Mouse (Mus musculus): ENCODE results near the gene Myod1. TPM values are rescaled to one million over a fixed set of nuclear protein-coding genes. Genes with fewer than 3 reads are reported as not detected.
A peak's percentile ranks its signal among the peaks of the same experiment; 100 is the strongest.

Gene Myod1
- polyA plus RNA-seq, 1 experiment from 2014 or later, result 0.14 TPM

- Histone ChIP-seq H3K4me1 (replicated peaks; ENCODE audit: control insufficient read depth, insufficient read depth, low read length) (peaks cover 4% of the 10 kb centered on the region), H3K36me3 (ENCODE audit: control insufficient read depth, insufficient read depth) (no peaks in the 10 kb centered on the region), H3K27ac (ENCODE audit: low read length) (no peak overlapping the region), H3K9me3 (ENCODE audit: control insufficient read depth, low read length) (no peaks in the 10 kb centered on the region), H3K27me3 (replicated peaks; ENCODE audit: control insufficient read depth, insufficient read depth, low read length) (peaks cover 30% of the 10 kb centered on the region), H3K4me3 (replicated peaks; ENCODE audit: low read length) (no peak overlapping the region), H3K4me2 (ENCODE audit: low read length) (no peak overlapping the region), H3K9ac (replicated peaks; ENCODE audit: low read depth, low read length) (no peak overlapping the region)
- WGBS, result 74% methylated on average over 2 of the region's 2 CpGs
- no peak for ATAC-seq
Measured at GRCm38 (mm10) chr7:46352748-46353147, 23.5 kb upstream of the Myod1 start.

- no peak overlapping the region for H3K9ac ChIP-seq (replicated peaks; ENCODE audit: low read depth, low read length)
- 62% methylated on average over 8 of the region's 8 CpGs for WGBS
- H3K4me2 ChIP-seq (ENCODE audit: low read length), result no peak overlapping the region
- H3K27me3 ChIP-seq (replicated peaks; ENCODE audit: control insufficient read depth, insufficient read depth, low read length), result peaks cover 25% of the 10 kb centered on the region
- H3K27ac ChIP-seq (ENCODE audit: low read length), result no peak overlapping the region
- ATAC-seq, result no peak
- no peaks in the 10 kb centered on the region for H3K9me3 ChIP-seq (ENCODE audit: control insufficient read depth, low read length)
- H3K4me3 ChIP-seq (replicated peaks; ENCODE audit: low read length), result no peak overlapping the region
- H3K4me1 ChIP-seq (replicated peaks; ENCODE audit: control insufficient read depth, insufficient read depth, low read length), result peaks cover 4% of the 10 kb centered on the region
- no peaks in the 10 kb centered on the region for H3K36me3 ChIP-seq (ENCODE audit: control insufficient read depth, insufficient read depth)
Measured at GRCm38 (mm10) chr7:46353216-46353615, 23.1 kb upstream of the Myod1 start.

- H3K4me3 ChIP-seq (replicated peaks; ENCODE audit: low read length), result no peak overlapping the region
- no peak overlapping the region for H3K27ac ChIP-seq (ENCODE audit: low read length)
- no peak overlapping the region for H3K4me2 ChIP-seq (ENCODE audit: low read length)
- 65% methylated on average over 4 of the region's 4 CpGs for WGBS
- no peak overlapping the region for H3K9ac ChIP-seq (replicated peaks; ENCODE audit: low read depth, low read length)
- H3K36me3 ChIP-seq (ENCODE audit: control insufficient read depth, insufficient read depth), result no peaks in the 10 kb centered on the region
- H3K27me3 ChIP-seq (replicated peaks; ENCODE audit: control insufficient read depth, insufficient read depth, low read length), result peaks cover 20% of the 10 kb centered on the region
- no peaks in the 10 kb centered on the region for H3K9me3 ChIP-seq (ENCODE audit: control insufficient read depth, low read length)
- H3K4me1 ChIP-seq (replicated peaks; ENCODE audit: control insufficient read depth, insufficient read depth, low read length), result peaks cover 1% of the 10 kb centered on the region
- ATAC-seq, result no peak
Measured at GRCm38 (mm10) chr7:46353875-46354274, 22.4 kb upstream of the Myod1 start.

GRCm38 (mm10) chr7:46361776-46362175 is 14.5 kb upstream of the Myod1 start:
- Histone ChIP-seq H3K4me2 (ENCODE audit: low read length) (no peak overlapping the region), H3K36me3 (ENCODE audit: control insufficient read depth, insufficient read depth) (no peaks in the 10 kb centered on the region), H3K9me3 (ENCODE audit: control insufficient read depth, low read length) (no peaks in the 10 kb centered on the region), H3K4me1 (replicated peaks; ENCODE audit: control insufficient read depth, insufficient read depth, low read length) (no peaks in the 10 kb centered on the region), H3K4me3 (replicated peaks; ENCODE audit: low read length) (no peak overlapping the region), H3K9ac (replicated peaks; ENCODE audit: low read depth, low read length) (no peak overlapping the region), H3K27ac (ENCODE audit: low read length) (no peak overlapping the region), H3K27me3 (replicated peaks; ENCODE audit: control insufficient read depth, insufficient read depth, low read length) (no peaks in the 10 kb centered on the region)
- no peak for ATAC-seq

GRCm38 (mm10) chr7:46364154-46364553 is 12.1 kb upstream of the Myod1 start:
- H3K4me1 ChIP-seq (replicated peaks; ENCODE audit: control insufficient read depth, insufficient read depth, low read length), result no peaks in the 10 kb centered on the region
- 46% methylated on average over 5 of the region's 5 CpGs for WGBS
- no peaks in the 10 kb centered on the region for H3K9me3 ChIP-seq (ENCODE audit: control insufficient read depth, low read length)
- no peak overlapping the region for H3K9ac ChIP-seq (replicated peaks; ENCODE audit: low read depth, low read length)
- no peak for ATAC-seq
- no peak overlapping the region for H3K4me3 ChIP-seq (replicated peaks; ENCODE audit: low read length)
- no peak overlapping the region for H3K27ac ChIP-seq (ENCODE audit: low read length)
- H3K4me2 ChIP-seq (ENCODE audit: low read length), result no peak overlapping the region
- no peaks in the 10 kb centered on the region for H3K36me3 ChIP-seq (ENCODE audit: control insufficient read depth, insufficient read depth)
- no peaks in the 10 kb centered on the region for H3K27me3 ChIP-seq (replicated peaks; ENCODE audit: control insufficient read depth, insufficient read depth, low read length)

- ATAC-seq, result no peak
- H3K9ac ChIP-seq (replicated peaks; ENCODE audit: low read depth, low read length), result no peak overlapping the region
- no peaks in the 10 kb centered on the region for H3K27me3 ChIP-seq (replicated peaks; ENCODE audit: control insufficient read depth, insufficient read depth, low read length)
- no peaks in the 10 kb centered on the region for H3K36me3 ChIP-seq (ENCODE audit: control insufficient read depth, insufficient read depth)
- H3K9me3 ChIP-seq (ENCODE audit: control insufficient read depth, low read length), result no peaks in the 10 kb centered on the region
- H3K4me1 ChIP-seq (replicated peaks; ENCODE audit: control insufficient read depth, insufficient read depth, low read length), result no peaks in the 10 kb centered on the region
- H3K27ac ChIP-seq (ENCODE audit: low read length), result no peak overlapping the region
- no peak overlapping the region for H3K4me2 ChIP-seq (ENCODE audit: low read length)
- 86% methylated on average over 1 of the region's 1 CpGs for WGBS
- no peak overlapping the region for H3K4me3 ChIP-seq (replicated peaks; ENCODE audit: low read length)
Measured at GRCm38 (mm10) chr7:46365810-46366209, 10.5 kb upstream of the Myod1 start.

GRCm38 (mm10) chr7:46371104-46371503 is 5.2 kb upstream of the Myod1 start:
- H3K27me3 ChIP-seq (replicated peaks; ENCODE audit: control insufficient read depth, insufficient read depth, low read length), result peaks cover 20% of the 10 kb centered on the region
- H3K36me3 ChIP-seq (ENCODE audit: control insufficient read depth, insufficient read depth), result no peaks in the 10 kb centered on the region
- H3K4me1 ChIP-seq (replicated peaks; ENCODE audit: control insufficient read depth, insufficient read depth, low read length), result no peaks in the 10 kb centered on the region; the same call in 1 of the 2 replicates
- no peak overlapping the region for H3K4me2 ChIP-seq (ENCODE audit: low read length)
- 78% methylated on average over 4 of the region's 4 CpGs for WGBS
- no peak overlapping the region for H3K4me3 ChIP-seq (replicated peaks; ENCODE audit: low read length)
- no peak overlapping the region for H3K9ac ChIP-seq (replicated peaks; ENCODE audit: low read depth, low read length)
- no peak overlapping the region for H3K27ac ChIP-seq (ENCODE audit: low read length)
- no peak for ATAC-seq
- H3K9me3 ChIP-seq (ENCODE audit: control insufficient read depth, low read length), result no peaks in the 10 kb centered on the region

- under 1% methylated on average over 33 of the region's 33 CpGs for WGBS
- Histone ChIP-seq H3K4me1 (replicated peaks; ENCODE audit: control insufficient read depth, insufficient read depth, low read length) (peaks cover 17% of the 10 kb centered on the region), H3K27ac (ENCODE audit: low read length) (no peak overlapping the region), H3K9ac (replicated peaks; ENCODE audit: low read depth, low read length) (0 out of 2 replicates have a peak overlapping the region, but pooled peaks have one; percentile 14), H3K9me3 (ENCODE audit: control insufficient read depth, low read length) (no peaks in the 10 kb centered on the region), H3K36me3 (ENCODE audit: control insufficient read depth, insufficient read depth) (no peaks in the 10 kb centered on the region), H3K4me2 (ENCODE audit: low read length) (peak overlapping the region; percentile 45), H3K27me3 (replicated peaks; ENCODE audit: control insufficient read depth, insufficient read depth, low read length) (peaks cover 54% of the 10 kb centered on the region), H3K4me3 (replicated peaks; ENCODE audit: low read length) (peak overlapping the region; percentile 27)
- ATAC-seq, result no peak; the same call in 1 of the 2 replicates
Measured at GRCm38 (mm10) chr7:46377008-46377346, 703 bp downstream of the Myod1 start.

GRCm38 (mm10) chr7:46378123-46378522 is 1.8 kb downstream of the Myod1 start:
- no peak overlapping the region for H3K9ac ChIP-seq (replicated peaks; ENCODE audit: low read depth, low read length)
- H3K27me3 ChIP-seq (replicated peaks; ENCODE audit: control insufficient read depth, insufficient read depth, low read length), result peaks cover 54% of the 10 kb centered on the region
- H3K4me3 ChIP-seq (replicated peaks; ENCODE audit: low read length), result peak overlapping the region; percentile 9
- no peak overlapping the region for H3K27ac ChIP-seq (ENCODE audit: low read length)
- H3K4me2 ChIP-seq (ENCODE audit: low read length), result peak overlapping the region; percentile 36
- peaks cover 17% of the 10 kb centered on the region for H3K4me1 ChIP-seq (replicated peaks; ENCODE audit: control insufficient read depth, insufficient read depth, low read length)
- no peak for ATAC-seq
- no peaks in the 10 kb centered on the region for H3K9me3 ChIP-seq (ENCODE audit: control insufficient read depth, low read length)
- WGBS, result 3% methylated on average over 22 of the region's 22 CpGs
- no peaks in the 10 kb centered on the region for H3K36me3 ChIP-seq (ENCODE audit: control insufficient read depth, insufficient read depth)

GRCm38 (mm10) chr7:46378983-46379382 is 2.7 kb downstream of the Myod1 start:
- 4% methylated on average over 16 of the region's 16 CpGs for WGBS
- no peaks in the 10 kb centered on the region for H3K36me3 ChIP-seq (ENCODE audit: control insufficient read depth, insufficient read depth)
- peak; percentile 37; the same call in 1 of the 2 replicates for ATAC-seq
- no peak overlapping the region for H3K4me3 ChIP-seq (replicated peaks; ENCODE audit: low read length)
- peaks cover 51% of the 10 kb centered on the region for H3K27me3 ChIP-seq (replicated peaks; ENCODE audit: control insufficient read depth, insufficient read depth, low read length)
- peaks cover 17% of the 10 kb centered on the region for H3K4me1 ChIP-seq (replicated peaks; ENCODE audit: control insufficient read depth, insufficient read depth, low read length)
- no peak overlapping the region for H3K27ac ChIP-seq (ENCODE audit: low read length)
- H3K9ac ChIP-seq (replicated peaks; ENCODE audit: low read depth, low read length), result no peak overlapping the region
- H3K9me3 ChIP-seq (ENCODE audit: control insufficient read depth, low read length), result no peaks in the 10 kb centered on the region
- no peak overlapping the region for H3K4me2 ChIP-seq (ENCODE audit: low read length)

Data from forebrain, embryonic 16.5 days (tissue).